Mouse (Mus musculus): ENCODE measurements around the gene Rtn1. TPM values are rescaled to one million over a fixed set of nuclear protein-coding genes. Genes with fewer than 3 reads are reported as not detected.
A peak's percentile ranks its signal among the peaks of the same experiment; 100 is the strongest.

The Rtn1 gene
- polyA plus RNA-seq, 1 experiment from 2014 or later = 3,115 TPM

DNA sequence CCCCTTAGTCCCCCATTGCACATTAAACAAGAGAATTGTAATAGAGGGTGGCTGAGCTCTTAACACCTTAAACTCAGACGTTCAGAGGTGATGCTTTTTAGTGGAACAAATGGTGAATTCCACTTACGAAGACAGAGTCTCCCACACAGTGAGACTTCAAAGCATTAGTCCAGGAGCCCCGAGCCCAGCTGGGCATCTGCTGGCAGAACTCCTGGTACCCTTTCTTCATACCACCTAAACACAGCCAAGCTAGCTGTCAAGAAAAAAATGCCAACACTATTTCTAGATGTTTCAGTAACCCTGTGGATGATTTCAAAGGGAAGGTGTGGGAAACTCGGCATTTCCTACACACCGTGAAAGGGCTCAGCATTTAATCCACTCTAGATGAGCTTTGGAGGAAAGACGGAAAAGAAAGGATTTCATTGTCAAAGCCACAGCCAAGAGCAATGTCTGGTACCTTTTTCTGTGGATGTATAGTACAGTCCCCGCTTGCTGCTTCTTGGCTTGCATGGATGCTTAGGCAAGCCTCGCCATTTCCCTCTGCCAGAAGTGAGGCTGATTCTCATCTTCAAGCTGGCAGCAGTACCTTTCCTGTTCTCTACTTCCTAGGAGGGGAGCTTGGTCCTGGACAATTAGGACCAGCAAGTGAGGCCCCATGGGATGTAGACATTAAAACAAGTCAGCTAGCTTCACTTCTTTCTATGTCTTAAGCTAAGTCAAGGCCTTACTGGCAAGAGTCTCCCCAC lies 179.2 kb downstream of the Rtn1 start:
- no peak overlapping the region for H3K9ac ChIP-seq
- no peak overlapping the region for H3K4me3 ChIP-seq
- H3K27me3 ChIP-seq (replicated peaks) = no peaks in the 10 kb centered on the region
- H3K9me3 ChIP-seq = no peaks in the 10 kb centered on the region
- H3K36me3 ChIP-seq (replicated peaks) = no peaks in the 10 kb centered on the region
- ATAC-seq (replicated peaks) = no peak
- H3K4me1 ChIP-seq = peaks cover 89% of the 10 kb centered on the region
- H3K4me2 ChIP-seq = peak overlapping the region; percentile 24
- 54% methylated on average over 8 of the region's 8 CpGs for WGBS
- H3K27ac ChIP-seq = 0 out of 2 replicates have a peak overlapping the region, but pooled peaks have one; percentile 9

DNA sequence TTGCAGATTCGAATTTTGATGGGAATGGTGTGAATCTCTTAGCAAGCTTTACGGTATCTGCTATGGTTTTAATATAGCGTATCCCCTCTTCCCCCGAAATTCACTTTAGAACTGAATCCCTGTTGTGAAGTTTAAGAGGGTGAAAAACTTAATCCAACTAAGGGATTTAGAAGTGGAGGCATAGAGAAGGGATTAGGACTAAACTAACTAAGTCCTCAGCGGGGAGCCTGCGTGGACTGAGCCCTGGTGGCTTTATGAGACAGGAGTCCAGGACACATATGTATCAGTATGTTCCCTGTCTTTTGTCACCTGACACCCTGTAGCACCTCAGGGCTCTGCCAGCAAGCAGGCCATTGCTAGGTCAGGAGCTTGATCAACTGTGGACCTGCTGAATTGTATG lies 181.1 kb downstream of the Rtn1 start:
- no peak for ATAC-seq (replicated peaks)
- Histone ChIP-seq H3K9ac (no peak overlapping the region), H3K9me3 (no peaks in the 10 kb centered on the region), H3K4me3 (no peak overlapping the region), H3K36me3 (replicated peaks) (peaks cover 6% of the 10 kb centered on the region), H3K27me3 (replicated peaks) (no peaks in the 10 kb centered on the region), H3K27ac (no peak overlapping the region), H3K4me2 (no peak overlapping the region), H3K4me1 (peaks cover 74% of the 10 kb centered on the region)
- 50% methylated on average over 6 of the region's 6 CpGs for WGBS

- Histone ChIP-seq H3K36me3 (replicated peaks) (peaks cover 27% of the 10 kb centered on the region), H3K4me3 (no peak overlapping the region), H3K4me2 (no peak overlapping the region), H3K27ac (no peak overlapping the region), H3K9ac (no peak overlapping the region), H3K27me3 (replicated peaks) (no peaks in the 10 kb centered on the region), H3K4me1 (peaks cover 56% of the 10 kb centered on the region), H3K9me3 (no peaks in the 10 kb centered on the region)
- WGBS = 91% methylated on average over 3 of the region's 3 CpGs
- no peak for ATAC-seq (replicated peaks)
These were observed 183.5 kb downstream of the Rtn1 start for GRCm38 (mm10) chr12:72225371-72225770.

GRCm38 (mm10) chr12:72223557-72224102 lies 185.2 kb downstream of the Rtn1 start:
- no peak for ATAC-seq (replicated peaks)
- Histone ChIP-seq H3K27me3 (replicated peaks) (no peaks in the 10 kb centered on the region), H3K4me2 (no peak overlapping the region), H3K4me3 (no peak overlapping the region), H3K36me3 (replicated peaks) (peaks cover 43% of the 10 kb centered on the region), H3K9ac (no peak overlapping the region), H3K4me1 (peaks cover 39% of the 10 kb centered on the region), H3K27ac (no peak overlapping the region), H3K9me3 (no peaks in the 10 kb centered on the region)
- 93% methylated on average over 16 of the region's 16 CpGs for WGBS

DNA sequence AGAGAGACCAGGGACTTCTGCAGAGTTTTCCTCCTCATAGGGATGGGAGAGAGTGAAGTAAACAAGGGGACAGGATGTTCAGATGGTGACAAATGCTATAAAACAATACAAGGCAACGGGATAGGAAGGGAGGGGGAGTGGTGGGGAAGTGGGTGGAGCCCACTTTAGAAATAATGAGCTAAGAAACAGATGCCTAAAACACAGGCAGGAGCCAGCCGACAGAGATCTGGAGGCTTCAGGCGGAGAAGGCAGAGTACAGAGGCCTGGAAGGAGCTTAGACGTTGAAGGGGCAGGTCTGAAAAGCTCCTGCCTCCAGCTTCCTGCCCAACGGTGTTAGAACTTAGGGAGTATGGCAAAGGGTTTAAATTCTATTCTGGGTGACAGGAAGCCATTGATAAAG lies 195.3 kb downstream of the Rtn1 start:
- Histone ChIP-seq H3K27ac (no peak overlapping the region), H3K9me3 (no peaks in the 10 kb centered on the region), H3K4me3 (no peak overlapping the region), H3K9ac (no peak overlapping the region), H3K4me1 (no peaks in the 10 kb centered on the region), H3K27me3 (replicated peaks) (no peaks in the 10 kb centered on the region), H3K36me3 (replicated peaks) (peaks cover 80% of the 10 kb centered on the region), H3K4me2 (no peak overlapping the region)
- WGBS = 72% methylated on average over 5 of the region's 5 CpGs
- no peak for ATAC-seq (replicated peaks)

DNA sequence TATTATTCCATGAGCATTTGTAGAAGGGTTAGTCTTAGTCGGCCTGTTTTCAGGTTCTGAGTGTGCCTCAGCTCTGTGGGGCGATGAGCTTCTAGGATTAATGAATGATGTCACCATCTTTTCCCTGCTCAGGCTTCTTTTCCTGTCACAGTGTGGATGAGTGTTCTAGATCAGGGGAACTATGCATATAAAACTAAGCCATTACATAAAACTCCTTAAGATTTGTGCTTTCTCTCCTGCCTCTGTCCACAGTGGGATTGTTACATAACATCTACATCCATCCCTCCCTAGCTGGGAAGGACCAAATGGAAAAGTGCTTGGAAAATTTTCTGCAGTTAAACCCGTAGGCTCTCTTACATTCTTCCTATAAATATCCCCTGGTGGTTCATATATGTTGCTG lies 208.0 kb downstream of the Rtn1 start:
- Histone ChIP-seq H3K9me3 (no peaks in the 10 kb centered on the region), H3K9ac (no peak overlapping the region), H3K27me3 (replicated peaks) (no peaks in the 10 kb centered on the region), H3K4me2 (no peak overlapping the region), H3K4me3 (no peak overlapping the region), H3K36me3 (replicated peaks) (no peaks in the 10 kb centered on the region), H3K4me1 (no peaks in the 10 kb centered on the region; the same call in 1 of the 2 replicates), H3K27ac (no peak overlapping the region)
- ATAC-seq (replicated peaks) = no peak
- WGBS = 90% methylated on average over 3 of the region's 3 CpGs

GRCm38 (mm10) chr12:72197925-72198486 lies 210.8 kb downstream of the Rtn1 start:
- no peaks in the 10 kb centered on the region for H3K9me3 ChIP-seq
- H3K4me2 ChIP-seq = no peak overlapping the region
- H3K27ac ChIP-seq = no peak overlapping the region
- WGBS = 60% methylated on average over 18 of the region's 18 CpGs
- no peak overlapping the region for H3K9ac ChIP-seq
- H3K27me3 ChIP-seq (replicated peaks) = no peaks in the 10 kb centered on the region
- no peaks in the 10 kb centered on the region for H3K36me3 ChIP-seq (replicated peaks)
- ATAC-seq (replicated peaks) = no peak
- H3K4me3 ChIP-seq = no peak overlapping the region
- no peaks in the 10 kb centered on the region; the same call in 1 of the 2 replicates for H3K4me1 ChIP-seq

DNA sequence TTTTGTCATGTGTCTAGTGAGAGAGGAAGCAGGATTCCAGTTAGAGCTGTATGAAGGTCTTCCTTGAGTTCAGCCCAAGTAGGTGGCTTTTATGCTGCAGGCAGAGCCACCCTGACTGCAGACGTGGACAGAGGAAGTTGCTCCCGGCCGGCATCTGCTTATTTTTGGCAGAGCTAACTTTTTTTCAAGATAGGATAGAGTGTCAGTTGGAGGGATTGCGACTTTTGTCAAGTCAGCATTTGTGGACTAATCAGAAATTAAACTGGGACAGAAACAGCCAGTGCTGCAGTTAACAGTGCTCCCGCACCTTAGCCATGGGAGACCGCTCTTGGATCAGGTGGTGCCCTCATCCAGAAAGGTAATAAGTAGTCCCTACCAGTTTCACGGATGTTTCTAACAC lies 211.4 kb downstream of the Rtn1 start:
- Histone ChIP-seq H3K27ac (no peak overlapping the region), H3K27me3 (replicated peaks) (no peaks in the 10 kb centered on the region), H3K9ac (no peak overlapping the region), H3K4me1 (no peaks in the 10 kb centered on the region; the same call in 1 of the 2 replicates), H3K4me2 (no peak overlapping the region), H3K9me3 (no peaks in the 10 kb centered on the region), H3K4me3 (no peak overlapping the region), H3K36me3 (replicated peaks) (no peaks in the 10 kb centered on the region)
- WGBS = 83% methylated on average over 7 of the region's 7 CpGs
- no peak for ATAC-seq (replicated peaks)

DNA sequence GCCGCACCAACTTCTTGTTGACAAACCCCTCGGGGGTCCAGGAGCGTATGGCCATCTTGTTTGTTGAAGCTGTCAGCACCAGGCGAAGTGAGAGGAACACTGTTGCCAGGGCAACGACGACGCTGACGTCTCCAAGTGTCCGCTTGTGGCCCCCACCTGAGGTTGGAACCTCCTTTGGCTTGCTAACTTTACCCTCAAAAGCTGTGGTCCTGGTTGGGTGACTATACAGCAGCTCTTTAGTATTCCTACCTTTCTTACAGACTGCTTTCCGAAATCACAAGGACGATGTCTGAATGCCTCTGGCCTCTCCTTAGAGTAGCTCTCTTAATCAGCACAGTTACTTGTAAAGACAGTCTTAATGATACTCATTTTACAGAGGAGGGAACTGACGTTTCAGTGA lies 223.9 kb downstream of the Rtn1 start, which contains the start of gene Ccdc175:
Gene Ccdc175 (minus strand): TSS at position 101 of the 400 bp plus-strand sequence.
- no peak within 1 kb of the TSS for H3K9ac ChIP-seq
- no peak for ATAC-seq (replicated peaks)
- no peaks in the 10 kb centered on the region for H3K9me3 ChIP-seq

DNA sequence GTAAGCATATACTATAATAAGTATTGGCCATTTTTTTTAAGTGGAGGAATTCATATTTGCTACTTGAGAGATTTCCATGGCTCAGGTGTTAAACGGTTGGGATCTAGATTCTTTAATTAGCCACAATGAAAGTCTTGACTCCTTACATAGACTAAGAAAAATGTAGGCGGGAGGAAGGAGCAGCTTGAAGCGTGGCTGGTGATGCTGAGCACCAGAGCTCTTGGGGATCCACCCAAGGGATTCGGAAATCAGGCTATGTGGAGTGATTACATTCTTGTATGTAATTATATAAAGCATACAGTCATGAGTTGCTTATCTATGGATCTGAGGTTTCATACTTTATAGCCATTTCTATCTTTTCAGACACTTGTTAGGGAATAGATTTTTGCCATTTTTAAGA lies 229.3 kb downstream of the Rtn1 start:
- Histone ChIP-seq H3K36me3 (replicated peaks) (no peaks in the 10 kb centered on the region), H3K9ac (no peak overlapping the region), H3K27me3 (replicated peaks) (no peaks in the 10 kb centered on the region), H3K4me2 (no peak overlapping the region), H3K27ac (no peak overlapping the region), H3K4me3 (no peak overlapping the region), H3K9me3 (no peaks in the 10 kb centered on the region), H3K4me1 (no peaks in the 10 kb centered on the region)
- peak; percentile 14; the same call in 1 of the 2 replicates for ATAC-seq (replicated peaks)
- WGBS = 70% methylated on average over 4 of the region's 4 CpGs

More for the DNA sequence above, 223.9 kb downstream of the Rtn1 start, which contains the start of gene Ccdc175:
- no peaks in the 10 kb centered on the region for H3K36me3 ChIP-seq (replicated peaks)
- H3K4me1 ChIP-seq = no peaks in the 10 kb centered on the region
- H3K27ac ChIP-seq = no peak within 1 kb of the TSS
- no peak within 1 kb of the TSS for H3K4me3 ChIP-seq
- no peaks in the 10 kb centered on the region for H3K27me3 ChIP-seq (replicated peaks)
- no peak within 1 kb of the TSS for H3K4me2 ChIP-seq
- WGBS = 78% methylated on average over 12 of the region's 12 CpGs

DNA sequence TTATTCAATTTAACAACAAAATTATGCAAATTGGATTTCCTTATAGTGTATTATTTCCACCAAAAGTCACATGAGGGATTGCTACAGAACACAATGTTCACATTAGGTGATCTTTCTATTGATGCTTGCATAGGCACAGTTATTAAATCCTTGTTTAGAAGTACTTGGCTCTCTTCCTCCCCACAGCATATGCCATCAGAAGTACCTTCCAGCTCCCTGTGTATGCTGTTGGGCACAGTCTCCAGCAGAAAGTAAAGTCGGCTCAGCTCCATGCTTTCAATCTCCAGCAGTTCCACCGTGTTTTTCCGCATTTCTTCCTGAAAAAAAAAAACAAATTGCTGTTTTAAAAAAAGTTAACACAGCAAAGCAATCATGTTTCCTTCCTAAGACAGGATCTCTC lies 230.5 kb downstream of the Rtn1 start:
- no peak for ATAC-seq (replicated peaks)
- Histone ChIP-seq H3K4me2 (no peak overlapping the region), H3K9ac (no peak overlapping the region), H3K4me3 (no peak overlapping the region), H3K27me3 (replicated peaks) (no peaks in the 10 kb centered on the region), H3K36me3 (replicated peaks) (no peaks in the 10 kb centered on the region), H3K9me3 (no peaks in the 10 kb centered on the region), H3K4me1 (no peaks in the 10 kb centered on the region), H3K27ac (no peak overlapping the region)
- 90% methylated on average over 3 of the region's 3 CpGs for WGBS

All from midbrain, embryonic 15.5 days (tissue).